Mouse (Mus musculus) kidney, adult 9 months (tissue): ENCODE measurements around the gene Bex3.

Experiments
- DNase-seq: peaks from one replicate; pipeline ENCODE4 v3.0.0; 2022

Bex3 gene

DNA sequence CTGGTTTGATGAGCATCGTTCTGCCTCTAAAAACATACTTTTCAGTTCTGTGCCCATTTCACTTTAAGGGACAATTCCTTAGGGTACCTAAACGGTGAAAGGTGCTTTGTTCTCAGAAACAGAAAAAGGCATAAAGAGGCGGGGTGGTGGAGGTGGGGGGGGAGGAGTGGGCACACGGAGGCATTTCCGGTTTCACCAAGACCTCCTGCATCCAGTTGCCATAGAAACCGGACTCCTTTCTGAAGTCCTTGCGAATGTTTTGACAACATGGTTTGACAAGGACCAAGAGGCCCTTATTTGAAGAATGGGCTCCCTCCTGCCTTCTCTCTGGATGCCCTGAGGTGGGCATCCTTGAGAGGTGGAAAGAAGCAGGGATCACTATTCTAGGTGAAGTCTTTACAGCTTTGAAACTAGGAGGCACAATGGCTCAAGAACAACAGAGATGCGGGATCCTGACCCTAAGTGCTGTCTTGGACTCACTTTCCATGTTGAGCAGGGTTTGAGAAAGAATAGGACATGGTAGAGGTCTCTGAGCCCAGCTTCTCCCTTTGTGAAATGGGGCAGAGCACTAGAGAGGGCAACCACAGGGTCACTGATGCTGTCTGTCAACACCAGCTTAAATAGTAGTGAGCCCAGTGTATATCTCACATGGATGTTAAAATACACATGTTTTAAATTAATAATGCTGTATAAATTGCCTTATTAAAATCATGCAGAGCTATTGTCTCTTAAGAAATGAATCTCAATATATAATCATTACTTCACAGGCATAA is 43.9 kb downstream of the Bex3 start:
- DNase-seq, result no peak

DNA sequence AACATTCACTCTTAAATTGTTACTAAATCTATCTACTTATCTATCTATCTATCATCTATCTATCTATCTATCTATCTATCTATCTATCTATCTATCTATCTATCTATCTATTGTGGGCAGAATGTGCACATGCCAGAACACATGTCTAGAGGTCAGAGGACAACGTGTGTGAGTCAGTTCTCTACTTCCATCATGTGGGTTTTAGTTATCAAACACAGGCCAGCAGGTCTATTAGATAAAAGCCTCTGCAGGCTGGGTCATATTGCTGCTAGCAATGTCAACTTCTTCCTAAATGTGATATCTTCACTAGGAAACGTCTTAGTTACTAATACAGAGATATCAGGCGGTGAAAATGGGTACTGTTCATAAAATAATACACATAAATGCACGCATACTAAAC is 49.9 kb downstream of the Bex3 start:
- DNase-seq, result no peak
